Mouse (Mus musculus): ENCODE results near the gene Mybl2. TPM values are rescaled to one million over a fixed set of nuclear protein-coding genes. Genes with fewer than 3 reads are reported as not detected.

The Mybl2 gene
- polyA plus RNA-seq, 1 experiment: 5.6 TPM

DNA sequence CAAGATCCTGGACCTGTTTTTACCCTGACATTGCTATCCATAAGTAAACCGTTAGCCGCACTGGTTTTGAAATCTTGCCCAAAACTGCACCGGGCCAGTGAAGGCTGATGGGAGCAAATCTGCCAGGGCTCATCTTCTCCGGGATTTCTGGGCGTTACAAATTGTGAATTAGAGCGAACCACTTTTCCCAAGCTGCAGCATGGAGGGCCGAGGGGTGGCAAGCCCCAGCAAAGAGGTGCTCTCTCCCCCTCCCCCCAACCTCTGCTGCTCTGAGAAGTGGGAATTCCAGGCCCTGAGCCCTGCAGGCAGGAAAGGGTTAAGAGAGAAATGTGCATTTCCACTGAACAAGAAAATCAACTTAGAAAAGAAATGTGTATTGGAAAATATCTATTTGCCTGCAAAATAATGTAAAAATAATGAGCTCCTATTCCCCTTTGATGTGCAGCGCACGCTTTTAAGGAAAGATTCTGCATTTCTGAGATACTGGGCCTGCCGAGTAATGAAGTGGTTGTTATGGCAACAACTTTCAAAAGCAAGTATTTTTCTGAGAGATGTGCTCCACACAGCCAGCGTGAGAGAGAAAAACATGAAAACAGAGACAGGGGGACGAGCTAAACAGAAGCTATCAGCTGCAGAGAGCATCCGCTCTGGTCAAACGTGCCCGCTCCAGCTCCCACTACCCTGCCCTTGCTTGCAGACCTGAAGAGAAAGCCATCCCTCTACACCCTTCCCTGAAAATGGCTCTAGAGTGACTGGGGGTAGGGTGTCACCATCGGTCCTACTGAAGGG, 57.1 kb downstream of the Mybl2 start:
- Histone ChIP-seq H3K36me3 (ENCODE audit: control insufficient read depth, insufficient read depth) (no peaks in the 10 kb centered on the region), H3ac (ENCODE audit: control insufficient read depth, insufficient read length) (no peak overlapping the region), H3K79me2 (ENCODE audit: control insufficient read depth, insufficient read depth) (no peaks in the 10 kb centered on the region), H3K27me3 (ENCODE audit: control insufficient read depth, insufficient read depth, insufficient read length) (peaks cover 19% of the 10 kb centered on the region), H3K4me3 (no peak overlapping the region), H3K4me2 (ENCODE audit: low read depth) (no peak overlapping the region)
- TF ChIP-seq POLR2AphosphoS2 (IDR thresholded peaks at IDR 0.05; ENCODE audit: insufficient read length, low read depth) (no peak), MYOD1 (IDR thresholded peaks at IDR 0.05; ENCODE audit: control insufficient read depth in 1 of 3, insufficient read length in 2 of 3, low read depth in 2 of 3) (no peak), USF1 (IDR thresholded peaks at IDR 0.05; ENCODE audit: low read depth) (no peak), POLR2A (IDR thresholded peaks at IDR 0.05; ENCODE audit: insufficient read length, low read depth) (no peak), REST (IDR thresholded peaks at IDR 0.05; ENCODE audit: insufficient read depth, insufficient read length) (no peak), MAX (IDR thresholded peaks at IDR 0.05; ENCODE audit: low read depth) (no peak), TCF12 (IDR thresholded peaks at IDR 0.05; ENCODE audit: insufficient read depth, poor library complexity, severe bottlenecking) (no peak), E2F4 (IDR thresholded peaks at IDR 0.05; ENCODE audit: insufficient read depth) (no peak), SRF (IDR thresholded peaks at IDR 0.05; ENCODE audit: control insufficient read depth, insufficient read length, low read depth) (no peak)

DNA sequence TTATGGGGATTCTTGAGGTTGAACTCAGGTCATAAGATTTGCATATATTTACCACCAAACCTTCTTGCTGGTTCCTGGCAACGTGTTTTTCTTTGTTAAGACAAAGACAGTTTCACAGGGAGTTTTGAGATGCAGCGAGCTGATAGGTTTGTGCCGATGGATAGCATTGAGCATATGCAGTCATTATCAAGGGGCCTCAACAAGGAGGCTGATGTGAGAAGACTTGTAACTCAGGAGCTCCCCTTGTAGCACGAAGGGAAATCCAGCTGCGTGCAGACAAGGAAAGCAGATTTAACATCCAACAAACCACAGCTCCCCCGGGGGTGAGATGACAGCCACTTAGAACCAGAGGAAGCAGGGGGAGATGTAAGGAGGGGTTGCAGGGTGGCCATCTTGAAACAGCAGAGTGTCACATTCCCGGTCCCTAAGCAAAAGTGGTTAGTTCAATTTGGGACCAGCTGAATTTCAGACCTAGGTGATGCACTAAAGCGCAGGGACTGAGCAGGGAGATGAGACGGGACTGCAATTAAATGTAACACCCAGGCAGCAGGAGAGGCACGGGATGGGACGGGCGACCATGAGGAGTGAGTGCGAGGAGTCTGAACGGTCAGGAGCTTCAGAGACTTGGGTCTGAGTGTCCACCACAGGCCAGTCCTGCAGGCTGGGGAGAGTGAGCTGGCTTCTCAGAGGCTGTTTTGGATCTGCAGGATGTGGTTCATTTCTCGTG, 66.3 kb downstream of the Mybl2 start:
- Histone ChIP-seq H3ac (ENCODE audit: control insufficient read depth, insufficient read length) (no peak overlapping the region), H3K27me3 (ENCODE audit: control insufficient read depth, insufficient read depth, insufficient read length) (peaks cover 49% of the 10 kb centered on the region), H3K4me2 (ENCODE audit: low read depth) (no peak overlapping the region), H3K36me3 (ENCODE audit: control insufficient read depth, insufficient read depth) (no peaks in the 10 kb centered on the region), H3K4me3 (no peak overlapping the region), H3K79me2 (ENCODE audit: control insufficient read depth, insufficient read depth) (no peaks in the 10 kb centered on the region)
- TF ChIP-seq MYOD1 (IDR thresholded peaks at IDR 0.05; ENCODE audit: control insufficient read depth in 1 of 3, insufficient read length in 2 of 3, low read depth in 2 of 3) (no peak), TCF3 (IDR thresholded peaks at IDR 0.05; ENCODE audit: insufficient read length, low read depth) (no peak), E2F4 (IDR thresholded peaks at IDR 0.05; ENCODE audit: insufficient read depth) (no peak), POLR2A (IDR thresholded peaks at IDR 0.05; ENCODE audit: insufficient read length, low read depth) (no peak), TCF12 (IDR thresholded peaks at IDR 0.05; ENCODE audit: insufficient read depth, poor library complexity, severe bottlenecking) (no peak)

DNA sequence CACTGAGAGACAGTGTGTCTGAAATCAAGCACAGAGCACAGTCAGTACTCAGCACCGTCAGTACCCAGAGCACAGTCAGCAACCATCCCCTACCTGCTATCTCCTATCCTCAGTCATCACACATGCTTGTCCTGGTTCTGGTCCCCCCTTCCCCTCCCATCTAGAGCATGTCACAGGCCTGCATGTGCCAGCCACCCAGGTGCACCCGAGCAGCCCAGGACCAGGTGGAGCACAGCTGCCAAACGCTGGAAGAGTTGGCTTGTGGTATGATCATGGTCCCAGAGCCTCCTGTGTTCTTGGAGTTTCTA, 66.8 kb downstream of the Mybl2 start:
- Histone ChIP-seq H3K36me3 (ENCODE audit: control insufficient read depth, insufficient read depth) (no peaks in the 10 kb centered on the region), H3K4me3 (no peak overlapping the region), H3ac (ENCODE audit: control insufficient read depth, insufficient read length) (no peak overlapping the region), H3K79me2 (ENCODE audit: control insufficient read depth, insufficient read depth) (no peaks in the 10 kb centered on the region), H3K27me3 (ENCODE audit: control insufficient read depth, insufficient read depth, insufficient read length) (peaks cover 45% of the 10 kb centered on the region), H3K4me2 (ENCODE audit: low read depth) (no peak overlapping the region)
- TF ChIP-seq TCF12 (IDR thresholded peaks at IDR 0.05; ENCODE audit: insufficient read depth, poor library complexity, severe bottlenecking) (no peak), POLR2A (IDR thresholded peaks at IDR 0.05; ENCODE audit: insufficient read length, low read depth) (no peak), CEBPB (IDR thresholded peaks at IDR 0.05; ENCODE audit: insufficient read depth, poor library complexity, severe bottlenecking) (no peak), TCF3 (IDR thresholded peaks at IDR 0.05; ENCODE audit: insufficient read length, low read depth) (no peak), USF1 (IDR thresholded peaks at IDR 0.05; ENCODE audit: low read depth) (no peak), MYOG (IDR thresholded peaks at IDR 0.05; ENCODE audit: control insufficient read depth in 1 of 3, insufficient read depth in 1 of 3, insufficient read length in 2 of 3, low read depth in 2 of 3) (no peak), SRF (IDR thresholded peaks at IDR 0.05; ENCODE audit: control insufficient read depth, insufficient read length, low read depth) (no peak), MAX (IDR thresholded peaks at IDR 0.05; ENCODE audit: low read depth) (no peak), E2F4 (IDR thresholded peaks at IDR 0.05; ENCODE audit: insufficient read depth) (no peak), REST (IDR thresholded peaks at IDR 0.05; ENCODE audit: insufficient read depth, insufficient read length) (no peak), MYOD1 (IDR thresholded peaks at IDR 0.05; ENCODE audit: control insufficient read depth in 1 of 3, insufficient read length in 2 of 3, low read depth in 2 of 3) (no peak), POLR2AphosphoS2 (IDR thresholded peaks at IDR 0.05; ENCODE audit: insufficient read length, low read depth) (no peak)

DNA sequence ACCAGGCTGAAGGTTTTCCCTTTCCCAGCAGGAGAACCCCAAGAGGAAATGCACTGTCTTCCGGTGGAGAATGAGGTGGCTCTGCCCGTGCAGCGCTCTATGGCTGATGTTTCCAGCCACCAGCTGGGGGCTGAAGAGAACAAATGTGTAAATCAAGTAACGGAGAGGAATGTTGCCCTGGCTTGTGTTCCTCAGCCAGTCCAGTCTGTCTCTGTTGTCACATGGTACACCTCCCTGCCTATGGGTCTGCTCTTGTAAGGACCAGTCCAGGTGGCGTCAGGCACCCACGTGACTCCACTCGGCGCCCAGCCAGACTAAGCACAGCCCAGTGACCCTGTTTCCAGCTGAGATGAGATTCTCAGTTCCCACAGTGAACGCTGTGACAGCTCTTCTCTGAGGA, 67.8 kb downstream of the Mybl2 start:
- Histone ChIP-seq H3K27me3 (ENCODE audit: control insufficient read depth, insufficient read depth, insufficient read length) (peaks cover 40% of the 10 kb centered on the region), H3K4me3 (no peak overlapping the region), H3K36me3 (ENCODE audit: control insufficient read depth, insufficient read depth) (no peaks in the 10 kb centered on the region), H3K79me2 (ENCODE audit: control insufficient read depth, insufficient read depth) (no peaks in the 10 kb centered on the region), H3ac (ENCODE audit: control insufficient read depth, insufficient read length) (no peak overlapping the region), H3K4me2 (ENCODE audit: low read depth) (no peak overlapping the region)
- TF ChIP-seq POLR2A (IDR thresholded peaks at IDR 0.05; ENCODE audit: insufficient read length, low read depth): no peak
- no peak for TF ChIP-seq TCF3 (IDR thresholded peaks at IDR 0.05; ENCODE audit: insufficient read length, low read depth)
- no peak for TF ChIP-seq TCF12 (IDR thresholded peaks at IDR 0.05; ENCODE audit: insufficient read depth, poor library complexity, severe bottlenecking)
- TF ChIP-seq MAX (IDR thresholded peaks at IDR 0.05; ENCODE audit: low read depth): no peak
- no peak for TF ChIP-seq CEBPB (IDR thresholded peaks at IDR 0.05; ENCODE audit: insufficient read depth, poor library complexity, severe bottlenecking)
- no peak for TF ChIP-seq E2F4 (IDR thresholded peaks at IDR 0.05; ENCODE audit: insufficient read depth)

DNA sequence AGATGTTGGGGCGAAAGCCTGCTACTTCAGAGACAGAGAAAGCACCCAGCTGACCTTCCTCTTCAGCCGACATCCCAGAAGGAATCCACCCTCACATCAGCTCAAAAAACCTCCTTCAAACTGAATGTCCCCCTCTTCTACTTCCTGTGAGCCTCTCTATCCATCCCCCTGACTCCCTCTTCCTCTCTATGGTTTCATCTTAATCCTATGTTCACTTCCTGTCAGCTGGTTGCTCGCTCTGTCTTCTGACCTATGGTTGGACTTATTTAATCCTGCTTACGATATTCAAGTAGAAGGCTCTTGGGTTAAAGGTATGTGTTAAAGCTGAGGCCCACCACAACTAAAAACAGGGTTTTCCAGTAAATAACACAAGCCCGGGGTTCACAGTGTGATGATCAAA, 69.0 kb downstream of the Mybl2 start:
- Histone ChIP-seq H3K79me2 (ENCODE audit: control insufficient read depth, insufficient read depth) (no peaks in the 10 kb centered on the region), H3K4me2 (ENCODE audit: low read depth) (no peak overlapping the region), H3ac (ENCODE audit: control insufficient read depth, insufficient read length) (no peak overlapping the region), H3K36me3 (ENCODE audit: control insufficient read depth, insufficient read depth) (no peaks in the 10 kb centered on the region), H3K27me3 (ENCODE audit: control insufficient read depth, insufficient read depth, insufficient read length) (peaks cover 38% of the 10 kb centered on the region), H3K4me3 (no peak overlapping the region)
- no peak for TF ChIP-seq MAX (IDR thresholded peaks at IDR 0.05; ENCODE audit: low read depth)
- TF ChIP-seq MYOG (IDR thresholded peaks at IDR 0.05; ENCODE audit: control insufficient read depth in 1 of 3, insufficient read depth in 1 of 3, insufficient read length in 2 of 3, low read depth in 2 of 3): no peak
- no peak for TF ChIP-seq REST (IDR thresholded peaks at IDR 0.05; ENCODE audit: insufficient read depth, insufficient read length)
- TF ChIP-seq SRF (IDR thresholded peaks at IDR 0.05; ENCODE audit: control insufficient read depth, insufficient read length, low read depth): no peak
- TF ChIP-seq POLR2AphosphoS2 (IDR thresholded peaks at IDR 0.05; ENCODE audit: insufficient read length, low read depth): no peak
- TF ChIP-seq TCF3 (IDR thresholded peaks at IDR 0.05; ENCODE audit: insufficient read length, low read depth): no peak
- no peak for TF ChIP-seq USF1 (IDR thresholded peaks at IDR 0.05; ENCODE audit: low read depth)
- no peak for TF ChIP-seq POLR2A (IDR thresholded peaks at IDR 0.05; ENCODE audit: insufficient read length, low read depth)

Data from myocyte (in vitro differentiated cells).